Mouse (Mus musculus) fibroblast of lung, adult 2 months (primary cell): ENCODE measurements at regions not wholly inside any gene's neighbourhood (a gene's known extent, or its start where the extent isn't known, plus 50 kb on each side); places are given as distances from the start of the nearest gene placed in this dataset.

ENCODE experiments used
- DNase-seq: peaks from one replicate; pipeline ENCODE4 v3.0.0-alpha.2; 2011; ENCODE audit warnings: low read depth

DNA sequence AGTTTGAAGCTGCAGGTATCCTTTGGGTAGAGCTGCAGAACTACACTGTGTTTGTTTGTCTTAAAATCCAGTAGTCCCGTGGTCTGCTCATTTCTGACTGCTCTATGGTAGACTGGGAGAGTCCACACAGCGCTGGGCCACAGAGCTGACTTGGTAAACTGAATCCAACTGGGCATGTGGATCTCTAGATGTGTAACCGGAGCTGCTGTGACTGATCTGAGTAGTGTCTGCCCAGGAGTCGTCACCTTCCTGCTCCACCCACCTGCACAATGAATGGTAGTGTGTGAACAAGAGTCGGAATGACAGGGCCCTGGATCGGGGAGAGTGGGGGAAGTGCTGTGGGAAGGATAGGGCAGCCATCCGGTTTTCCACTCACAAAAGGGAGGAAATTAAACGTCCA is 87.5 kb upstream of the Fam3c start:
- peak; percentile 43 for DNase-seq

DNA sequence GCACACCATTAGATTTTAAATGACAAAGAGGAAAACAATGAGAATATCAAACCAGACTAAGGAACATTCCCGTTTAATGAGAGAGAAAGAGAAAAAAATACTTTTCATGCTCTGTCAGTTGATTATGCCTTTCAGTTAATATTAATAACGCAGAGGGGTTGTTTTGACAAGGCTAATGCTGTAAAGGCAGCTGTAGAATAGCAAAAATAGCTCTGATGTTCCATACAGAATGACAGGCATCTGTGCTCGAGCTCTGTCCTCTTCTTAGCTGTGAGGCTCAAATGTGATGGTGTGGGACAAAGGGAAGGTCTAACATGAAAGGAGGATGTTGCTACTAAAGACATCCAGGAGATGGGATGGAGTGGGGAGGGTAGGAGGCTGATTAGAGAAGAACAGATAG is 87.1 kb upstream of the Fam3c start:
- no peak for DNase-seq

DNA sequence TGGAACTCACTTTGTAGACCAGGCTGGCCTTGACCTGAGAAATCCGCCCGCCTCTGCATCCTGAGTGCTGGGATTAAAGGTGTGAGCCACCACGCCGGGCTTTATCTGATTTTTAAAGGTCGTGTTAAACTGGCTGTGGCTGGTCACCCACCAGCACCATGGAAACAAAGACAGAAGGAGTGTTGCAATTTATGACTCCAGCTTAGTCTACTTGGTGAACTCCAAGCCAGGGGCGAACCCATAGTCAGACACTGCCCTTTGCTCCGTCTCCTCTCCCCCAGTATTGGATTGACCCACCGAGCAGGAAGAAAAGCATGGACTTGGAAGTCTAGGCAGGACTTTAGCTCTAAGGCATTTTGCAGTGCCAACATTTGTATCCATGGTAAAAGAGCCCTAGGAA is 86.5 kb upstream of the Fam3c start:
- DNase-seq: no peak

DNA sequence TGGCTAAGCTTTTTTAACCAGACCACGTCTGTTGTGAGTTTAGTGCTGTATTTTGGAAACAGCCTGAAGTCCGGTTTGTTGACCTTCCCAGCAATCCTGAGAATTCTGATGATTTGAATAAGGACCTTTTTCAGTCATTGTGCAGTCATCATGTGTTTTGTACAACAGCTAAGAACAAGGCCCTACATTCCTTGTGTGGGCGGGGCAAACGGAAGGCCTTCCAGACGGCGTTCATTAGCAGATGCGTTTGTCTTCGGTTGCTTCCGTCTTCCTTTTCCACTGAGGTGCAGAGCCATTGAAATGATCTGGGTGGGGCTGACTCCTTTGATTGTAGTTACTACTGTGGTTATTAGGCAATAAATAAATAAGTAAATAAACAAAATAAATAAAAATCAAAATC is 83.8 kb upstream of the Fam3c start:
- no peak for DNase-seq

DNA sequence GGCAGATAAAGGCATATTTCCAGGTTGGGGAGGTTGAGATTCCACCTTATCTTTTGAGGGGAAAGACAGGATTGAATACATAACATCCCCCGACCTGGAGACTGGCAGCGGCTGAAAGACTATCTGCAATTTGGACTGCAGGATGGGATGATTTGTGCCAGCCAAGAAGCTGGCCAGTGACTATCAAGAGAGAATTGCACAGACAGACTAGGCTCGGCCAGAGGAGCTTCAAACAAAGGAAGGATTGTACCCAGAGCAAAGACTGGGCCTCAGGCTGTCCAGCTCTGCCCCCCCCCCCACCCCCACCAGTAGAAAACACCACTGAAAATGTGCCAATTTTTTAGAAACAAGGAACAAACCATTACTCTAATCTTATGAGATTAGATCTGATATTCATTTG is 73.0 kb upstream of the Fam3c start:
- DNase-seq: no peak

DNA sequence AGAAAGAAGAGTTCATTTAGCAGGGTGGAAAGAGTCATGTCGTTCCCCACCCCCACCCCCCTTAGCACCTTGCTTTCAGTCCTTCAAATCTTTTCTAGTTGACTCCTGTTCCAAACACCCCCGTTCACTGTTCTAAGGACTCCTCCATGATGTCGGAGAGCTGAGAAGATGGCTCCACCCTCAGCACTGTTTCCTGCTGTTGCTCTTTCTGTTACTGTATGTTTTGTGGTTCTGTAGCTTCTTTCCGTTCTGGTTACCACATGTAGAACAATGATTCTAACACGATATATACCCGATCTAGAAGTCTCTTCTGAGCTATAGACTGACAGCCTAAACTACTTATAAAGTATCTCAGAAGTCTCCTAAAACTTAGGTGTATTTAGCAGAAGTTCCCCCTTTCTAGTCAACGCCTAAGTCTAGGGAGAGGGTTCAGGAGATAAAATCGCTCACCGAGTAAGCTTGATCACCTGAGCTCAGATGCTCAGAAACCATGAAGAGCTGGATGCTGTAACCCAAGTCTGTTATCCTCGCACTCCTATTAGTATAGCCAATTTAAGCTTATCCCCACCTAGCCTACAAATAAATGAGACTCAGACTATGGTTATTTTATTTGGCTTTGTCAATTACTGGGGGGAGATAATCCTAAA is 68.2 kb upstream of the Fam3c start:
- DNase-seq: no peak

DNA sequence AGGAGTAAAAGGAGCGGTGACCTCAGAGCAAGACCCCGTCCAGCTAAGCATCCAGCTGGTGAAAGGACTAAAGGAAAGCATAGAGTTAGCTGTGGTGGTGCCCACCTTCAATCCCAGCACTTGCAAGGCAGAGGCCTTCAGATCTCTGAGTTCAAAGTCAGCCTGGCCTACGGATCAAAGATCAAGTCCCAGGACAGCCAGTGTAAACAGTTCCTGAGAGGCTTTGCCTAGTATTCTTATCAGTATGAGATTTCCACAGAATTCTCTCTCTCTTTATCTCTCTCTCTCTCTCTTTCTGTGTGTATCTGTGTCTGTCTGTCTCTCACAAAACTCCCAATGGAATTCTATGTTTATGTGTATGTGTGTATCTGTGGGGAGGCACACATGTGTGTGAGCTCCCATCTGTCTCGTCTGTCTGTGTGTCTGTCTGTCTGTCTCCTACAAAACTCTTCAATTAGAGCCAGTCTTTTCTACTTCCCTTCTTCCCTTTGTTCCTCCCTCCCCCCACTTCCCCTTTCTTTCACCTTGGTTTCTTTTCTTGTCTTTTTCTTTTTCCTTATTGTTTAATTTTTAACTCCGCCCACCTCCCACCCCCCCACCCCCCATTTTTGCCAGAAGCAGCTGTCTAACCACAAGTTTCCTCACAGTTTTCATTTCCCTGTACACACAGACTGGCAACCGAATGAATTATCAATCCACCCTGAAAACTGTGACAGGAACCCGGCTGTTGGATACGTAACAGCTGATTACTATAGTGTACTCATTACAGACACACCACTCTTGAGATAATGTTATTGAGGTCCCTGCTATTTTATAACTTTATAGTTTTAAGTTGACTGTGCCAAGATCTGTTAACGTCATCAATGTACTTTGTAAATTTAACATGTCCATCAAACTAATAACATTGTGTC is 67.3 kb upstream of the Fam3c start:
- no peak for DNase-seq

DNA sequence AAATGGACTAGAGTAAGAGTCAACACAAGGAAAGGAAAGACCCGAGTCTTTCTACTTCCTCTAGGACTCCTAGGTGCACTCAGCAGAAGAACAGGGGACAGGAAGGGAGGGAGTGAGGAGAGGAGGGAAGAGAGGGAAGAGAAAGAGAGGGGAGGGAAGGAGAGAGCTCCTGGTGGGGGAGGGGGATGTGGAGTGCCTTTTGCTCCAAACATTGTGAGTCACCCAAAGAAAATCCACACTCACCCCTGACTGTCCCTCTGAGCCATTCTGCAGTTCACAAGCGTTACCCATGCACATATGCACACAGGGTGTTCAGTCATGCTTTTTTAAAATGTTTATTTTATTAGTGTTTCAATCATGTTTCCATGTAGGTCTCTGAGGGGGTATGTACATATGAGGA is 65.5 kb upstream of the Fam3c start:
- no peak for DNase-seq

DNA sequence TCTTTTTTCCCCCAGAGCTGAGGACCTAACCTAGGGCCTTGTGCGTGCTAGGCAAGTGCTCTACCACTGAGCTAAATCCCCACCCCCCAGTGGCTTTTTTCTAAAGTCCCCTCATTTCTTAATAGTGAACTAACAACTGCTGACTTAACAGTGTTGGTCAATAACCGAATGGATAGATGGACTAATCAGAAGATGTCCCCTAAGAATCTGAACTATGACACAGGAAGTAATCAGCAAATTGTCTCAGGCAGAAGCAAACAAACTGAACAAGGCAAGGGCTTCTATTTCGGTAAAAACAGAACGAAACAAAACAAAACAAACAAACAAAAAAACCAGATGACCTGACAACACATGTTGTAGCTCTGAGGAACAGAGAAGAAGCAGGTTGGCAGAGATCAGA is 62.2 kb upstream of the Fam3c start:
- no peak for DNase-seq

DNA sequence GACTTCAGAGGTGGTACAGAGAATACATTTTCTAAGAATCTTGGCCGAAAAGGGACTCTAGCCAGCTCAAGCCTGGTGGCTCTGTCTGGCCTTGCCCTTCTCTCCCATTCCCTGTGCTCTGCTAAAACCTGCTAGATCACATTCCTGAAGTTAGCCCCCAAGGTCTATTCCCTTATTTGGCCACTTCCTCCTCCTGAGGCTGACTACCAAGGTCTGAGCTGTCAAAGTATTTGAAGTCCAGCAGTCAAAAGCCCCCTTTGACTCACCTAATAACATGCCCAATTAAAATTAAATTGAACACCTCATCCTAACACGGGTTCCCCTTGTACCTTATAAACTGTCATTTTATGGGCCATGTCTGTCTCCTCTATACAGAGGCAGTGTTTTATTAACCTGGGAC is 61.1 kb upstream of the Fam3c start:
- no peak for DNase-seq

DNA sequence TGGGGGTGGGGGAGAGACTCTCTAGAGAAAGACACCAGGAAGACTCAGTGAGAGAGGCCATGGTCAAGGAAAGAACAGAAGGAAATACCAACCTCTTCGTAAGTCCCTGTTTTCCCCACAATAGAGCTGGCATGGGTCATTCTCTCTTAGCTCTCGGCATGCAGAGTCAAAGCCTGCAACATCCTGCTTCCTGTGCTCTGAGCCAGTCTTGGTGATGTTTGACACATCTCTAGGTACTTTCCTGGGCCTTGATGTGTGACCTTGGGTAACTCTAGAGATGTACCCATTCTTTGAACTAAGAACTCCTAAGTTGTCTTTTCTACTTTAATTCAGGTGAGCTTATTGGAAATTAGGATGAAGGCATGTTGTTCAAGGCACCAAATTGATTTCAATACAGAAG is 55.8 kb upstream of the Fam3c start:
- DNase-seq: no peak

DNA sequence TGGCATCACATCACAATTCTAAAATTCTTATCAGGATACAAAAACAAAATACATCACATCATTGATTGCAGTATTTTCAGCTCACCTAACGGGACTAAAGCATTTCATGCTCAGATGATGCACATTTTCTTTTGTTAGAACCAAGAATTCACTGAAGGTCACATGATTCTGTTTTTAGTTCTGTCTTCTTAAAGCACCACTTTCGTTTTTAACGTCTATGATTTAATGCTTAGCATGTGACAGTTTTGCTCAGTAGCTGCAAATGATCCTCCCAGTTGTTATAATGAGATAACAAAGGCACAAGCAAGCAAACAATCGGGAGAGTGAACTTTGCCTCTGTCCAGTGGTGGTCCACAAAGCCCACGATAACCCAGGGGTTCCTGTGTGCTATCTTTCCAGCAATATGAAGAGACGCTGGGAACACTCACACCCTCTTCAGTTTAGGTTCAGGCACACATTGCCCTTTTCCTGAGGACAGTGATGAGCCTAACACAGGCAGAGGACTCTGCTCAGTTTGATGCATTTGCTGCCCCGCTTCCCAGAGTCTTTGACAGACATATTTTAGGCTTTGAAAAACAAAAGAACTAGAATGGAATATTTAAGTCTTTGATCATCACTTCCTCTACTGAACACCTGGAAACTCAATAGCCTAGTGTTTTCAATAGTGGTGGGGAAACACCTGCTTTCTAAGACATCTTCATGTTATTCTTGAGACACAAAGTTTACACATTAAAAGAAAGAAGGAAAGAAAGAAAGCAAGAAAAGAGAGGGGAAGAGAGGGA is 53.0 kb upstream of the Fam3c start:
- DNase-seq: no peak
